Mouse (Mus musculus) hindbrain, embryonic 15.5 days (tissue): ENCODE data around the gene Tmc8. TPM values are rescaled to one million over a fixed set of nuclear protein-coding genes. Genes with fewer than 3 reads are reported as not detected.
A peak's percentile ranks its signal among the peaks of the same experiment; 100 is the strongest.
"Not testable (repeated sequence)": the region's sequence is repeated elsewhere in the genome, so short reads cannot be mapped to it uniquely, and the experiment has no call there.

ENCODE experiments used
- ATAC-seq: fragments of 200-750 bp; cut with Nextera tagmentation; 2 replicates; pipeline ENCODE4 v1.8.0; 2017; ENCODE audit warnings: low read depth, moderate number of reproducible peaks, moderate TSS enrichment; ENCODE audit not compliant: low FRiP score
- H3K27ac ChIP-seq: fragments of 300-500 bp; sonication (generic); replicated peaks from 2 replicates; pipeline ENCODE4 v1.5.1; 2015; ENCODE audit warnings: mild to moderate bottlenecking, inconsistent platforms
- H3K27me3 ChIP-seq: fragments of 300-500 bp; sonication (generic); 2 replicates; pipeline ENCODE4 v1.6.1; 2015; ENCODE audit warnings: control low read depth, inconsistent platforms
- H3K36me3 ChIP-seq: fragments of 300-500 bp; sonication (generic); 2 replicates; pipeline ENCODE4 v1.6.1; 2015; ENCODE audit warnings: control low read depth, inconsistent platforms
- H3K4me1 ChIP-seq: fragments of 300-500 bp; sonication (generic); replicated peaks from 2 replicates; pipeline ENCODE4 v1.6.1; 2015; ENCODE audit warnings: control low read depth, inconsistent platforms
- H3K4me2 ChIP-seq: fragments of 300-500 bp; sonication (generic); 2 replicates; pipeline ENCODE4 v1.6.1; 2015; ENCODE audit warnings: moderate library complexity, mild to moderate bottlenecking, inconsistent platforms
- H3K4me3 ChIP-seq: fragments of 300-500 bp; sonication (generic); 2 replicates; pipeline ENCODE4 v1.5.1; 2015; ENCODE audit warnings: mild to moderate bottlenecking, inconsistent platforms
- H3K9ac ChIP-seq: fragments of 300-500 bp; sonication (generic); 2 replicates; pipeline ENCODE4 v1.6.1; 2015; ENCODE audit warnings: inconsistent platforms
- H3K9me3 ChIP-seq: fragments of 300-500 bp; sonication (generic); 2 replicates; pipeline ENCODE4 v1.6.1; 2016; ENCODE audit warnings: control low read depth, inconsistent platforms
- WGBS: fragments of 180-500 bp; shearing (Covaris S2); methylation state at CpG from one replicate; pipeline ENCODE4 v1.1.7; 2015; 5-methylcytosine and 5-hydroxymethylcytosine counted together
- polyA plus RNA-seq: library from polyadenylated mRNA; unstranded; fragments of >200 nt; fragmentation: Nextera tagmentation; extraction: Ambion mirVana; gene quantifications from 2 replicates; pipeline ENCODE4 v1.2.1, GENCODE M21; 2015

The Tmc8 gene
- polyA plus RNA-seq, 1 experiment from 2014 or later: 0.83 TPM

GRCm38 (mm10) chr11:117786294-117786693 lies 4.4 kb downstream of the Tmc8 start:
- Histone ChIP-seq H3K9ac (no peak overlapping the region), H3K4me3 (no peak overlapping the region), H3K27ac (no peak overlapping the region), H3K9me3 (no peaks in the 10 kb centered on the region), H3K4me1 (peaks cover 17% of the 10 kb centered on the region), H3K27me3 (peaks cover 28% of the 10 kb centered on the region), H3K36me3 (no peaks in the 10 kb centered on the region), H3K4me2 (no peak overlapping the region)
- 12% methylated on average over 10 of the region's 10 CpGs for whole genome bisulfite sequencing
- ATAC-seq: no peak

GRCm38 (mm10) chr11:117788481-117788880 lies 6.6 kb downstream of the Tmc8 start:
- not testable (repeated sequence) for H3K36me3 ChIP-seq, H3K9me3 ChIP-seq, H3K4me1 ChIP-seq, H3K27ac ChIP-seq, ATAC-seq, H3K9ac ChIP-seq, H3K4me3 ChIP-seq, H3K4me2 ChIP-seq
- WGBS: 87% methylated on average over 7 of the region's 7 CpGs
- peaks cover 22% of the 10 kb centered on the region; the same call in 1 of the 2 replicates for H3K27me3 ChIP-seq

- peak overlapping the region; percentile 27; the same call in 1 of the 2 replicates for H3K4me2 ChIP-seq
- no peak overlapping the region for H3K4me3 ChIP-seq
- H3K4me1 ChIP-seq: no peaks in the 10 kb centered on the region
- no peak for ATAC-seq
- peaks cover 22% of the 10 kb centered on the region; the same call in 1 of the 2 replicates for H3K27me3 ChIP-seq
- H3K27ac ChIP-seq: no peak overlapping the region
- H3K36me3 ChIP-seq: no peaks in the 10 kb centered on the region
- no peaks in the 10 kb centered on the region for H3K9me3 ChIP-seq
- no peak overlapping the region for H3K9ac ChIP-seq
- 5% methylated on average over 14 of the region's 14 CpGs for WGBS
Measured at GRCm38 (mm10) chr11:117790286-117790685, 8.4 kb downstream of the Tmc8 start.

- no peak for ATAC-seq
- WGBS: 37% methylated on average over 23 of the region's 23 CpGs
- H3K4me2 ChIP-seq: peak overlapping the region; percentile 27; the same call in 1 of the 2 replicates
- peaks cover 22% of the 10 kb centered on the region; the same call in 1 of the 2 replicates for H3K27me3 ChIP-seq
- H3K9ac ChIP-seq: no peak overlapping the region
- H3K36me3 ChIP-seq: no peaks in the 10 kb centered on the region
- H3K4me1 ChIP-seq: no peaks in the 10 kb centered on the region
- no peaks in the 10 kb centered on the region for H3K9me3 ChIP-seq
- no peak overlapping the region for H3K4me3 ChIP-seq
- no peak overlapping the region for H3K27ac ChIP-seq
Measured at GRCm38 (mm10) chr11:117790703-117791440, 9.0 kb downstream of the Tmc8 start.

- Histone ChIP-seq H3K4me1 (no peaks in the 10 kb centered on the region), H3K36me3 (no peaks in the 10 kb centered on the region), H3K9ac (no peak overlapping the region), H3K9me3 (no peaks in the 10 kb centered on the region), H3K4me3 (no peak overlapping the region), H3K27me3 (peaks cover 22% of the 10 kb centered on the region; the same call in 1 of the 2 replicates), H3K4me2 (no peak overlapping the region), H3K27ac (no peak overlapping the region)
- ATAC-seq: no peak
- WGBS: 87% methylated on average over 9 of the region's 9 CpGs
Measured at GRCm38 (mm10) chr11:117791441-117791761, 9.5 kb downstream of the Tmc8 start.

GRCm38 (mm10) chr11:117792281-117792888 lies 10.5 kb downstream of the Tmc8 start:
- H3K9me3 ChIP-seq: no peaks in the 10 kb centered on the region
- H3K36me3 ChIP-seq: no peaks in the 10 kb centered on the region
- no peak overlapping the region for H3K27ac ChIP-seq
- H3K4me2 ChIP-seq: peak overlapping the region; percentile 29
- H3K4me1 ChIP-seq: no peaks in the 10 kb centered on the region
- no peak for ATAC-seq
- H3K9ac ChIP-seq: no peak overlapping the region
- peaks cover 22% of the 10 kb centered on the region; the same call in 1 of the 2 replicates for H3K27me3 ChIP-seq
- WGBS: 9% methylated on average over 22 of the region's 22 CpGs
- H3K4me3 ChIP-seq: no peak overlapping the region

GRCm38 (mm10) chr11:117794035-117794551 lies 12.2 kb downstream of the Tmc8 start:
- no peak for ATAC-seq
- 52% methylated on average over 4 of the region's 4 CpGs for WGBS
- no peaks in the 10 kb centered on the region for H3K36me3 ChIP-seq
- peaks cover 22% of the 10 kb centered on the region; the same call in 1 of the 2 replicates for H3K27me3 ChIP-seq
- no peak overlapping the region for H3K4me2 ChIP-seq
- H3K9ac ChIP-seq: no peak overlapping the region
- H3K27ac ChIP-seq: no peak overlapping the region
- no peaks in the 10 kb centered on the region for H3K4me1 ChIP-seq
- H3K4me3 ChIP-seq: no peak overlapping the region
- no peaks in the 10 kb centered on the region for H3K9me3 ChIP-seq

GRCm38 (mm10) chr11:117796954-117797353 lies 15.1 kb downstream of the Tmc8 start:
- Histone ChIP-seq H3K4me2 (no peak overlapping the region), H3K27me3 (peaks cover 3% of the 10 kb centered on the region; the same call in 1 of the 2 replicates), H3K36me3 (no peaks in the 10 kb centered on the region), H3K27ac (no peak overlapping the region), H3K9ac (no peak overlapping the region), H3K4me3 (no peak overlapping the region), H3K4me1 (no peaks in the 10 kb centered on the region), H3K9me3 (no peaks in the 10 kb centered on the region)
- WGBS: 49% methylated on average over 5 of the region's 5 CpGs
- no peak for ATAC-seq

- no peak within 1 kb of the TSS for H3K27ac ChIP-seq
- H3K4me3 ChIP-seq: no peak within 1 kb of the TSS
- no peaks in the 10 kb centered on the region for H3K36me3 ChIP-seq
- H3K9ac ChIP-seq: no peak within 1 kb of the TSS
- ATAC-seq: no peak
- no peaks in the 10 kb centered on the region for H3K4me1 ChIP-seq
- no peak within 1 kb of the TSS for H3K4me2 ChIP-seq
- WGBS: 65% methylated on average over 9 of the region's 9 CpGs
- H3K9me3 ChIP-seq: no peaks in the 10 kb centered on the region
- no peaks in the 10 kb centered on the region for H3K27me3 ChIP-seq
Measured at GRCm38 (mm10) chr11:117797511-117798159, 15.8 kb downstream of the Tmc8 start, which contains the start of gene 6030468B19Rik. Gene 6030468B19Rik (plus strand): TSS chr11:117797660.

GRCm38 (mm10) chr11:117798160-117798541 lies 16.3 kb downstream of the Tmc8 start:
- no peaks in the 10 kb centered on the region for H3K4me1 ChIP-seq
- H3K9ac ChIP-seq: no peak overlapping the region
- no peaks in the 10 kb centered on the region for H3K27me3 ChIP-seq
- no peaks in the 10 kb centered on the region for H3K36me3 ChIP-seq
- H3K9me3 ChIP-seq: no peaks in the 10 kb centered on the region
- H3K27ac ChIP-seq: no peak overlapping the region
- H3K4me3 ChIP-seq: no peak overlapping the region
- WGBS: 73% methylated on average over 2 of the region's 2 CpGs
- no peak overlapping the region for H3K4me2 ChIP-seq
- ATAC-seq: no peak

- ATAC-seq: no peak
- H3K27me3 ChIP-seq: no peaks in the 10 kb centered on the region
- 74% methylated on average over 5 of the region's 5 CpGs for WGBS
Measured at GRCm38 (mm10) chr11:117799174-117799573, 17.3 kb downstream of the Tmc8 start.

GRCm38 (mm10) chr11:117800038-117800437 lies 18.2 kb downstream of the Tmc8 start:
- no peak for ATAC-seq
- H3K27me3 ChIP-seq: no peaks in the 10 kb centered on the region
- H3K9ac ChIP-seq: no peak overlapping the region
- H3K27ac ChIP-seq: no peak overlapping the region
- H3K9me3 ChIP-seq: no peaks in the 10 kb centered on the region
- H3K4me2 ChIP-seq: no peak overlapping the region
- H3K4me1 ChIP-seq: no peaks in the 10 kb centered on the region
- WGBS: 81% methylated on average over 7 of the region's 7 CpGs
- H3K36me3 ChIP-seq: no peaks in the 10 kb centered on the region
- H3K4me3 ChIP-seq: no peak overlapping the region

More at GRCm38 (mm10) chr11:117799174-117799573, 17.3 kb downstream of the Tmc8 start:
- Histone ChIP-seq H3K4me1 (no peaks in the 10 kb centered on the region), H3K9ac (no peak overlapping the region), H3K27ac (no peak overlapping the region), H3K4me2 (no peak overlapping the region), H3K4me3 (no peak overlapping the region), H3K9me3 (no peaks in the 10 kb centered on the region), H3K36me3 (no peaks in the 10 kb centered on the region)
